Mouse (Mus musculus): ENCODE results near the gene Hivep3. TPM values are rescaled to one million over a fixed set of nuclear protein-coding genes. Genes with fewer than 3 reads are reported as not detected.
A peak's percentile ranks its signal among the peaks of the same experiment; 100 is the strongest.

Gene Hivep3
- polyA plus RNA-seq, 1 experiment from 2014 or later = 8.9 TPM

DNA sequence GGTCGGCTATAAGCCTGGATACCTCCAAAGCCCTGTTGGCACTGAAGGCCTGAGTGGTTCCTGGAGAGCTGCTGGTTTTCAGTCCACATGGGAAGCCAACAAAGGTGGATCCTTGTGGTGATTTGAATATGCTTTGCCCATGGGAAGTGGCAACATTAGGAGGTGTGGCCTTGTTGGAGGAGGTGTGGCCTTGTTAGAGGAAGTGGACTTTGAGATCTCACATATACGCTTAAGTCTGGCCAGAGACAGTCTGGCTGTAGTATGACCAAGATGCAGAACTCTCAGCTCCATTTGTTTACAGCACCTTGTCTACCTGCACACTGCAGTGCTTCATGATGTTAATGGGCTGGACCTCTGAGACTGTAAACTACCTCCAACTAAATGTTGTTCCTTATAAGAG lies 73.0 kb downstream of the Hivep3 start:
- Histone ChIP-seq H3K27ac (no peak overlapping the region), H3K4me1 (no peaks in the 10 kb centered on the region), H3K36me3 (no peaks in the 10 kb centered on the region), H3K9me3 (replicated peaks) (no peaks in the 10 kb centered on the region), H3K27me3 (peaks cover 8% of the 10 kb centered on the region; the same call in 1 of the 2 replicates), H3K4me2 (no peak overlapping the region), H3K9ac (no peak overlapping the region), H3K4me3 (replicated peaks) (no peak overlapping the region)
- 79% methylated on average over 2 of the region's 2 CpGs for WGBS
- no peak for ATAC-seq (replicated peaks; ENCODE audit: low FRiP score)

DNA sequence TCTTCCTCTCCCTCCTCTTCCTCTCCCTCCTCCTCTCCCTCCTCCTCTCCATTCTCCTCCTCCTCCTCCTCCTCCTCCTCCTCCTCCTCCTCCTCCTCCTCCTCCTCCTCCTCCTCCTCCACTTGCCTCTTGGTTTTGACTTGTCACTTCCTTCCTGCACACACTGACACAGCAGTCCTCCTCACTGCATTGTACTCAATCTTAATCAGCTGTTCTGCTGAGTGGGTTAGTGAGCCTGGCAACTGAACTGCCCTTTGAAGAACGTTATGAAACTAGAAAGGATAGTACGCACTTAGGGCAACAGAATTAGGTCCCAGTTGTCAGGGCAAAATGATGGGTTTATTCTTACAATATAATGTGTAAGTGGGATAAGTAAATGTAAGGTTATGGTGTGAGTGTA lies 73.8 kb downstream of the Hivep3 start:
- WGBS = 50% methylated on average over 2 of the region's 2 CpGs
- no peak overlapping the region for H3K4me3 ChIP-seq (replicated peaks)

DNA sequence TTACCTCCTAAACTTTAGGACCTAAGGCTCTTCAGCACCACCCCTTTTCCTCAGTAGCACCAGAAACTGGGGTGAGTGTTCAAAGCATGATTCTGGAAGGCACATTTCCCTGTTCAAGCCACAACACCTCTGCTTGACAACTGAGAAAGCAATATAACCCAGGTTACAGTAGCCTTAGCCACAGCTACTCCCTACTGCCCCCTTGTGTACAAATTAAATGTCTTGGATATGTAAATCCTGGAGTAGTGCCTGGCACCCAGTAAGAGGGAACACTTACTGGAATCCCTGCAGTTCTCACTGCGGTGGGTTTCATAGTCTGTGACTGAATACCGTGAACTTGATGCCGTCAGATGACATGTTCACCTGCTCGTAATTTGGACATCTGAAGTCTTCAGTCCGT lies 75.7 kb downstream of the Hivep3 start:
- no peak overlapping the region for H3K4me2 ChIP-seq
- H3K27ac ChIP-seq = no peak overlapping the region
- H3K9ac ChIP-seq = no peak overlapping the region
- H3K27me3 ChIP-seq = peaks cover 25% of the 10 kb centered on the region
- H3K9me3 ChIP-seq (replicated peaks) = no peaks in the 10 kb centered on the region
- no peaks in the 10 kb centered on the region for H3K36me3 ChIP-seq
- ATAC-seq (replicated peaks; ENCODE audit: low FRiP score) = no peak
- no peak overlapping the region for H3K4me3 ChIP-seq (replicated peaks)
- WGBS = 35% methylated on average over 5 of the region's 5 CpGs
- peaks cover 10% of the 10 kb centered on the region; the same call in 1 of the 2 replicates for H3K4me1 ChIP-seq

More for the DNA sequence above, 73.8 kb downstream of the Hivep3 start:
- ATAC-seq (replicated peaks; ENCODE audit: low FRiP score) = no peak
- Histone ChIP-seq H3K27ac (no peak overlapping the region), H3K4me1 (no peaks in the 10 kb centered on the region), H3K4me2 (no peak overlapping the region), H3K27me3 (peaks cover 9% of the 10 kb centered on the region; the same call in 1 of the 2 replicates), H3K9ac (no peak overlapping the region), H3K9me3 (replicated peaks) (no peaks in the 10 kb centered on the region), H3K36me3 (no peaks in the 10 kb centered on the region)

DNA sequence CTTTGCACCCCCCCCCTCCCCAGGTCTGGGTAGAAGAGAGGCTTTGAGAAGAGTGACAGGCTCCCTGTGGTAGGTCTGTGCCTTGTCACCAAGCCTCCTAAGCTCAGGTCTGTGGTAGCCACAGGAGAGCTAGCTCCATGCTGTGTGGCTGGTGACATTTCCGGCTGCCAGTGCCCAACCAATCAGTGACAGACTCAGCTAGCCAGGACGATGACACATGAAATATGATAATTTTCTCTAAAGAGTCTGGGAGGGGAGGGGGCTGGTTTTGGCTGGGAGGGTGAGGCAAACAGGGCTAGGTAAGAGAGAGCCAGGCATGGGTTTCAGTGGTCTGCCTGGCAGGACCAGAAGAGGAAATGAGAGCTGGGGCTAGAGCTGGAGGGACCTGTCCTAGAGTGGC lies 79.2 kb downstream of the Hivep3 start:
- H3K27me3 ChIP-seq = peaks cover 39% of the 10 kb centered on the region
- no peak overlapping the region for H3K4me2 ChIP-seq
- no peaks in the 10 kb centered on the region for H3K9me3 ChIP-seq (replicated peaks)
- no peak overlapping the region for H3K4me3 ChIP-seq (replicated peaks)
- peaks cover 33% of the 10 kb centered on the region for H3K4me1 ChIP-seq
- H3K9ac ChIP-seq = no peak overlapping the region
- 11% methylated on average over 2 of the region's 2 CpGs for WGBS
- ATAC-seq (replicated peaks; ENCODE audit: low FRiP score) = no peak
- no peak overlapping the region for H3K27ac ChIP-seq
- no peaks in the 10 kb centered on the region for H3K36me3 ChIP-seq

DNA sequence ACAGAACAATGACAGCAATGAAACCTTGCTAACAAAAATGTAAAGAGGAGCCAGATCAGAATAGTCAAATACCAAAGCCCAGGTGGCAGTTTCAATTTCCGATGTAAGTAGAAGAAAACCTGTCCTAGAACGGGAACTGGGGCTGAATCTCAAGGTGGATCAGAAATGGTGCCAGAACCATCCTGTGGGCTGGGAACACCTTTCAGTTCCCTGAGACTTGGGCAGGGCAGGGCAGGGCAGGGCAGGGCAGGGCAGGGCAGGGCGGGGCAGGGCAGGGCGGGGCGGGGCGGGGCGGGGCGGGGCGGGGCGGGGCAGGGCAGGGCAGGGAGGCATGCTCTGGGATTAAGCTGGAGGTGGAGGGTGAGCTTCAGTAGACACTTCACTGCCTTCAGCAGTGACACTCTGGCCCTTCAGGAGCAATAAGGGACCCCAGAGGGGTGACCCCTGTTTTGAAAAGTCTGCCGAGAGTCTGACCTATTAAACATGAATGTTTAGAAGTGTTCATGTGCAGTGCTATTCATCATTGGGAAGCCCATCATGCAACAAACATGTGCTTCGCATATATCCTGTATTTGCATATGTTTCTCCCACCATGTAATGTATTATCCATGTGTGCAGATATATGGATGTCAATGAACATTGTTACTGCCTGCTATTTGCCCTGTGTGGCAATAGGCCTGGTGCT lies 80.1 kb downstream of the Hivep3 start:
- Histone ChIP-seq H3K4me3 (replicated peaks) (peak overlapping the region; percentile 55; the same call in 1 of the 2 replicates), H3K9ac (0 out of 2 replicates have a peak overlapping the region, but pooled peaks have one; percentile 57), H3K36me3 (no peaks in the 10 kb centered on the region), H3K9me3 (replicated peaks) (no peaks in the 10 kb centered on the region), H3K27ac (no peak overlapping the region), H3K4me1 (peaks cover 33% of the 10 kb centered on the region), H3K27me3 (peaks cover 39% of the 10 kb centered on the region), H3K4me2 (peak overlapping the region; percentile 93)
- WGBS = 28% methylated on average over 4 of the region's 12 CpGs
- peak; percentile 40; the same call in 1 of the 2 replicates for ATAC-seq (replicated peaks; ENCODE audit: low FRiP score)

DNA sequence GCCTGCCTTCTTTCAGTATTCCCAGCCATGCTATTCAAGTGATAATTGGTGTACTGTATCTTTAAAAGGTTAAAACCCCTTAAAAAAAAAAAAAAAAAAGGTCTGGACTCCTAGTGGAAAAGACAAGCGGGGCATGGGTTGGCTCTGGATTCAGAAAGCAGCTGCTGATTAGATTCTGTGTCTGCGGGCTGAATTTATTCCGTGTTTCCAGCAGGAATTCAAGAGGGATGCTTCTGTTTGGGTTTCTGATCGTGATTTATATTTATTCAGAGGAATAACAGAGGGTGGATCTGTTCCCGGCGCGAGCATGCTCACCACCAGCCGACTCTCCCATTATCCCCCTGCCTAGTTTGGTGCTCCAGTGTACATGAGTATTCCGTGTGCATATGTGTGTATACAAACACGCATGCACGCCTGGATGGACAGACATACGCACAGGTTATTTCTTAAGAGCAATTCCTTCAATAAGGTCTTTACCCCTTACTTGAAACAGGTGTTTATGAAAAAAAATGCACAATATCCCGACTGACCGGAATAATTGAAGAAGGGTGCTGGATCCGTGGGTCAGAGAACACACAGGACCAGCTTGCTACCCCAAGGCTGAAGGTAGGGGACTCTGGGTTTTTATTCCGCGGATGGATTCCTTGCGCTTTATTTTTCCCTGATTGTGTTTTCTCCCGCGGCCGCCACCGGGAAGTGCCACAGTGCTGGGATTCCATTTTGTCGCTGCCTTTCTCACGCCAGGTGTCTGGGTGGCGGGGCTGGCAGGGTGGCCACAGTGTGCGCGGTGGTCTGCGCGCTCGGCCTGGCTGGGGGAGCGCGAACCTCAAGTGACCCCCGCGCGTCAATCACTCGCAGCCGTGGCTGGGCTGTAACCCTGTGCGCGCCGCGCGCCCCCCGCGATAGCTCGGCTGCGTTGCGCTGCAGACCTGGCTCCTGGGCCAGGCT lies 80.9 kb downstream of the Hivep3 start:
- Histone ChIP-seq H3K27me3 (peaks cover 39% of the 10 kb centered on the region), H3K9me3 (replicated peaks) (no peaks in the 10 kb centered on the region), H3K27ac (no peak overlapping the region), H3K4me3 (replicated peaks) (peak overlapping the region; percentile 55), H3K4me1 (peaks cover 33% of the 10 kb centered on the region), H3K4me2 (peak overlapping the region; percentile 93), H3K9ac (peak overlapping the region; percentile 57), H3K36me3 (no peaks in the 10 kb centered on the region)
- ATAC-seq (replicated peaks; ENCODE audit: low FRiP score) = 0 out of 2 replicates have a peak, but pooled peaks have one; percentile 25
- 2% methylated on average over 47 of the region's 47 CpGs for WGBS

DNA sequence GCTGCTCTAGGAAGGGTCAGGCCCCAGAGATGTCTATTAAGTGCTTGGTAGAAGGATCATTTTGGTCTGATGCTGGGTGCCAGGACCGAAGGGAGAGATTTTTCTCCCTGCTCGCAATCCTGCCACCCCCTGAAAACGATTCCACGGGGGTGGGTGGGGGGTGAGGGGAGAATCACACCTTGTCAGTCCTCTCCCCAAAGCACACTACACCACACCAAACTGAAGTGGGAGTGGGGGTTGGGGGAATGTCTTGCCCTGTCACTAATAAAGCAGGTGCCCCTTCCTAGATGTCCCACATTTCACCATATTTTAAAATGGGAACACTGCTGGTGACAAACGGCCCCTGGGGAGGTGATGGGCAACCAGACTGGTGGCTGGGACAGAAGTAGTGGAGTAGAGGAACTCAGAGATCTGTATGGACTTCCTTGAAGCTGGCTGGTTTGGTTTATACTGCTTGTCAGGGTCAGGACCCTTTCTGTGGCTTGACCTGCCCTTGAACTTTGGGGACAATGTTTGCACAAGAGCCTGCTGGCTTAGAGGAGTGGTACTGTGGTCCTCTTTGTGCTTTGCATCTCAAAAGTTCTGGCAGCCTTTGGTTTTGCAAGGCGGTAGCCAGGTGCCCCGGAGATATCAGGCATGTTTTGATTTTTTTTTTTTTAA lies 81.7 kb downstream of the Hivep3 start:
- H3K4me3 ChIP-seq (replicated peaks) = peak overlapping the region; percentile 55
- H3K9ac ChIP-seq = peak overlapping the region; percentile 57
- H3K27me3 ChIP-seq = peaks cover 38% of the 10 kb centered on the region
- no peak for ATAC-seq (replicated peaks; ENCODE audit: low FRiP score)
- H3K4me1 ChIP-seq = peaks cover 33% of the 10 kb centered on the region
- H3K36me3 ChIP-seq = no peaks in the 10 kb centered on the region
- H3K4me2 ChIP-seq = peak overlapping the region; percentile 93
- no peaks in the 10 kb centered on the region for H3K9me3 ChIP-seq (replicated peaks)
- WGBS = 11% methylated on average over 7 of the region's 7 CpGs
- no peak overlapping the region for H3K27ac ChIP-seq

DNA sequence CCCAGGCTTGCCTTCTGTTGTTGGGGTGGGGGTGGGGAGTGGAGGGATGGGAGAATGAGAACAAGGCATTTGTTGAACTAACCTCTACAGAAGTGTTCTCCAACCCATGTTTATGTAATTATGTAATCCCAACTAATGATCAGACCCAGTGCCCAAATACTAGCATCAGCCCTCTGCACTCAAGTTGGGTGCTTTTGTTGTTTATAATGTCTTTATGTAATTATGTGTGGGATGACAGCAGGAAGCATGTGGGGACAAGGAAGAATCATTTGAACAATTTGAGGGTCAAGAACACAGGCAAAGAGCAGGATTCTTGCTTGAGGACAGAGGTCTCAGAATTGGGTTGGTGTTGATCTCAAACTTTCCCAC lies 82.2 kb downstream of the Hivep3 start:
- no peak overlapping the region for H3K4me3 ChIP-seq (replicated peaks)
- no peaks in the 10 kb centered on the region for H3K36me3 ChIP-seq
- H3K4me2 ChIP-seq = no peak overlapping the region
- H3K9me3 ChIP-seq (replicated peaks) = no peaks in the 10 kb centered on the region
- no peak for ATAC-seq (replicated peaks; ENCODE audit: low FRiP score)
- H3K27me3 ChIP-seq = peaks cover 36% of the 10 kb centered on the region
- H3K9ac ChIP-seq = no peak overlapping the region
- H3K27ac ChIP-seq = no peak overlapping the region
- H3K4me1 ChIP-seq = peaks cover 33% of the 10 kb centered on the region

DNA sequence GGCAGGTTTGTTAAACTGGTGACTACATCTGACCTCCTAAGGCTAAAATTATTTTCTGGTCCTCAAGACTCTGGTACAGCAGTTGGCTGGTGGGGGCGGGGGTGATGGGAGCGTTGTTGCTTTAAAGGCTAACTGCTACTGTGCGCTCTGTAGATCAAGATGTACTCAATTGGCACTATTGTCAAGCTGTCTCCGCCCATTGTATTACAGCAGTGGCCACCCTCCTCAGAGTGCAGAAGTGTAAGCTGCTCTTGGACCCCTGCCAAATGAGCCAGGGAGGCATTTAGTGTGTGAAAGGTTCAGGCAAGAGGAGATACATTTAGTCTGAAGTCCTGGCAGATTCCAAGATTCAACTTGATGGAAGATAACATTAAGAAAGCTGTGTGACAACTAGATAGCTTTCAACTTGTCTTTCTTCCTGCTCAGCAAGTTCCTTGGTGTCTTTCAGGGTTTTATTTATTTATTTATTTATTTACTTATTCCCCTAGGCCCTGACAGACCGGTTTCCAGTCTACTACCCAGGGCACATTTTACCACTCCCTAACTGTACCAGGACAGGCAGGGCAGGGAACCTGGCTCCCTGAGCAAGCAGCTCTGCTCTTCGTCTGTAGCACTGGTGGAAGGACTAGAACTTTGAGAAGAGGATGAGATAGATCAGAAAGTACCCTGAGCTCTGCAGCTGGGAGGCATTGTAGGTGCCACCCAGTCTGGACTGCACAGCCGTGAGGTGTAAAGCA lies 83.2 kb downstream of the Hivep3 start:
- Histone ChIP-seq H3K36me3 (no peaks in the 10 kb centered on the region), H3K9me3 (replicated peaks) (no peaks in the 10 kb centered on the region), H3K27me3 (peaks cover 31% of the 10 kb centered on the region), H3K4me3 (replicated peaks) (no peak overlapping the region), H3K9ac (no peak overlapping the region), H3K27ac (no peak overlapping the region), H3K4me2 (no peak overlapping the region), H3K4me1 (peaks cover 33% of the 10 kb centered on the region)
- WGBS = 33% methylated on average over 7 of the region's 7 CpGs
- no peak; the same call in 1 of the 2 replicates for ATAC-seq (replicated peaks; ENCODE audit: low FRiP score)

DNA sequence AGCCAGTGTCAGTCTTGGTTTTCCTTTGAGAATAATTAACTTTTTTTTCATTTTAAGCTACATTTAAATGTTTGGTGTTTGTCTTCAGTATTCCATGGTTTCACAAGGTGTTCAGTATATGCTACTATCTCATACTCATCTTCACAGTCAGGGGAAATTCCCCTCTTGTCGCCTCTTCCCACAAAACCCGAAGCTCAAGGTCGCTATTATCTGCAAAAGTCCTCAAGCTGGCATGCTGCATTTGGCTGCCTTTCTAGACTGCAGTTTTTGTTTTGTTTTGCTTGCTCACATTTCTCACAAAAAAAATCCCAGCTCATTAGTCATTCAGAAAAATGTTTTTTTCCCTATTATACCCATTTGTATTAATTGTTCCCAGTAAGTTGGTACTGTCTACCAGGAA lies 92.4 kb downstream of the Hivep3 start:
- Histone ChIP-seq H3K4me3 (replicated peaks) (no peak overlapping the region), H3K27me3 (no peaks in the 10 kb centered on the region), H3K36me3 (no peaks in the 10 kb centered on the region), H3K9me3 (replicated peaks) (no peaks in the 10 kb centered on the region), H3K4me2 (no peak overlapping the region), H3K9ac (no peak overlapping the region), H3K4me1 (no peaks in the 10 kb centered on the region), H3K27ac (no peak overlapping the region)
- WGBS = 85% methylated on average over 3 of the region's 3 CpGs
- ATAC-seq (replicated peaks; ENCODE audit: low FRiP score) = no peak

DNA sequence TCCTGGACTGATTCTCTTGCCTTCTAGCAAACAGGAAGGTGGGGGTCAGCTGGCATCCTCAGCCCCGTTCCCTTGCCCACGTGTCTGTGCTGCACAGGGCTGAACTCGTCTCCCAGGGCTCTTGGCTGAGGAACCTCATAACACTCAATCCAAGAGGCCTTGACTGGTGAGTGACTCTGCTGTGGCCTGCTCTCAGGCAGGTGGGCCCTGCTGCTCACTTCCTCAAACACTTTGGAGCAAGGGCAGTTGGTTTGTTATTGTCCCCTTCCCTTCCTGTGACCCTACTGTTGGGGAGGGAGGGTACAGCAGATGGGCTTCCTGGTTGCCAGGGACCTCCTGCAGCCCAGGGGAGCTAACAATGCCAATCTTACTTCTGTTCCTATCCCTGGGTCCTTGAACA lies 94.8 kb downstream of the Hivep3 start:
- Histone ChIP-seq H3K4me2 (no peak overlapping the region), H3K9me3 (replicated peaks) (no peaks in the 10 kb centered on the region), H3K27me3 (no peaks in the 10 kb centered on the region), H3K36me3 (no peaks in the 10 kb centered on the region), H3K27ac (no peak overlapping the region), H3K4me1 (0 out of 2 replicates have a peak, but pooled peaks cover under 1% of the 10 kb centered on the region), H3K4me3 (replicated peaks) (no peak overlapping the region), H3K9ac (no peak overlapping the region)
- ATAC-seq (replicated peaks; ENCODE audit: low FRiP score) = no peak
- 76% methylated on average over 3 of the region's 3 CpGs for WGBS

Measured in kidney, embryonic 15.5 days (tissue).